Mouse (Mus musculus) embryonic facial prominence, embryonic 12.5 days (tissue): ENCODE measurements at regions not wholly inside any gene's neighbourhood (a gene's known extent, or its start where the extent isn't known, plus 50 kb on each side); places are given as distances from the start of the nearest gene placed in this dataset.
A peak's percentile ranks its signal among the peaks of the same experiment; 100 is the strongest.

Experiments
- ATAC-seq: fragments of 200-750 bp; cut with Nextera tagmentation; 2 replicates; pipeline ENCODE4 v1.8.0; 2017; ENCODE audit not compliant: insufficient number of reproducible peaks, insufficient read depth, low FRiP score, low TSS enrichment
- H3K27ac ChIP-seq: fragments of 300-500 bp; sonication (generic); 2 replicates; pipeline ENCODE4 v1.5.1; 2016; ENCODE audit warnings: mild to moderate bottlenecking
- H3K27me3 ChIP-seq: fragments of 300-500 bp; sonication (generic); 2 replicates; pipeline ENCODE4 v1.6.1; 2016; ENCODE audit warnings: mild to moderate bottlenecking, moderate library complexity
- H3K36me3 ChIP-seq: fragments of 300-500 bp; sonication (generic); 2 replicates; pipeline ENCODE4 v1.6.1; 2016; ENCODE audit warnings: mild to moderate bottlenecking
- H3K4me1 ChIP-seq: fragments of 300-500 bp; sonication (generic); 2 replicates; pipeline ENCODE4 v1.6.1; 2016
- H3K4me2 ChIP-seq: fragments of 300-500 bp; sonication (generic); replicated peaks from 2 replicates; pipeline ENCODE4 v1.6.1; 2016; ENCODE audit warnings: mild to moderate bottlenecking, moderate library complexity
- H3K4me3 ChIP-seq: fragments of 300-500 bp; sonication (generic); 2 replicates; pipeline ENCODE4 v1.5.1; 2016; ENCODE audit warnings: mild to moderate bottlenecking
- H3K9ac ChIP-seq: fragments of 300-500 bp; sonication (generic); 2 replicates; pipeline ENCODE4 v1.6.1; 2016; ENCODE audit warnings: mild to moderate bottlenecking, moderate library complexity
- H3K9me3 ChIP-seq: fragments of 300-500 bp; sonication (generic); 2 replicates; pipeline ENCODE4 v1.6.1; 2016; ENCODE audit warnings: mild to moderate bottlenecking, moderate library complexity
- WGBS: fragments of 180-500 bp; shearing (Covaris S2); methylation state at CpG from one replicate; pipeline ENCODE4 v1.1.7; 2016; 5-methylcytosine and 5-hydroxymethylcytosine counted together

DNA sequence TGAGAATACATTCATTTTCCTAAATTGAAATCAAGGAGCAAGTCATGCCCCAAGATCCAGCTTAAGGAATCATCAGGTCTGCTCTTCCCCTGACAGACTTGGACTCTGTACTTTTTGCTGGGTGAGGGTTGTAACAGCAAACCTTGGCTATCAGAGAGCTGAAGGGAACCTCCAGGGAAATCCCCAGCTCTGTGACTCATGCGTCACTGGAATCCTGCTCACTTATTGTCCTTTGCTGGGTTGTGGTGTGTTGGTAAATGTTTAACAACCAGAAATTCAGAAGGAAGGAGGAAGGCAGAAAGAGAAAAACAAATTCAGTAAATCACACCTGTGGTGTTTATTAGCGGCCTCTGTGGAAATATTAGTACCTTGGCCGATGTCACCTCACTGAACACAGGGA is 184.8 kb downstream of the Rnd3 start:
- H3K4me1 ChIP-seq: no peaks in the 10 kb centered on the region
- H3K4me2 ChIP-seq: no peak overlapping the region
- H3K9me3 ChIP-seq: no peaks in the 10 kb centered on the region
- H3K9ac ChIP-seq: no peak overlapping the region
- no peak overlapping the region for H3K4me3 ChIP-seq
- H3K27ac ChIP-seq: no peak overlapping the region
- H3K36me3 ChIP-seq: no peaks in the 10 kb centered on the region
- WGBS: 86% methylated on average over 3 of the region's 3 CpGs
- no peaks in the 10 kb centered on the region for H3K27me3 ChIP-seq
- no peak for ATAC-seq

DNA sequence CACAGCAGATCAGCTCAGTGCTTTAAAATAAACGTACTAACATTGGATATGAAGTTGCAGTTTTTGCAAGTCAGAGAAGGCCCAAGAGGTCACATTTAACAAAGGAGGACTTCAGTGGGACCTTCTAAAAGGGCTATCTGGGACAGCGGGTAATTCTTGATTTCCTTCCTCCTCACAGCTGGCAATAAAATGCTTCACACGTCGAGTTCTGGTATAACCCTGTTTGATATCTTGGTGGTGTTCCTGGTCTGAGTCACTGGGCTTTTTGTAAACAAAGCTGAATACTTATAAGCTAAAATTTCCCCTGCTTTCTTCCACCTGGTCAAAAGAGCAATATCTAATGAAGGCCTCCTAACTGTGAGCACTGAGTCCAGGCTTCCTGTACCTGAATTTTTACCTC is 187.9 kb downstream of the Rnd3 start:
- no peaks in the 10 kb centered on the region for H3K4me1 ChIP-seq
- H3K4me2 ChIP-seq: no peak overlapping the region
- WGBS: 59% methylated on average over 4 of the region's 4 CpGs
- no peaks in the 10 kb centered on the region for H3K9me3 ChIP-seq
- H3K4me3 ChIP-seq: no peak overlapping the region
- no peak for ATAC-seq
- no peak overlapping the region for H3K9ac ChIP-seq
- no peaks in the 10 kb centered on the region for H3K36me3 ChIP-seq
- H3K27ac ChIP-seq: no peak overlapping the region
- no peaks in the 10 kb centered on the region for H3K27me3 ChIP-seq

DNA sequence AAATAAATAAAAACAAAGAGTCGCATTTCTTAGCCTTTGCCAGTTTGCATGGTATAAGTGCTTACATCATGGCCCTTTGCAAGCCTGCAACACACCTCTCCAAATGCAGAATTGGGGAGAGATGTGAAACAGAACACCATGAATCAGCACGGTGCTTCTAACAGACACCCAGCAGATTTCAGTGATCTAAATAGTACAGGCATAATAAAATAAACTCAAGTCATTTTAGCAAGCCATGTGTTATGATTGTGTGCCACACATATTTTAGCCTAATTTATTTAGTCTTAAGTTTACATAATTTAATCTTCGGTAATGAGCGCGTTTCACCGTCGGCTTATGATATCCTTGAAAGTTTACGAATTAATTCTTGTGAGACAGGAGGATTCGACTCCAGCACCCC is 189.6 kb downstream of the Rnd3 start:
- 74% methylated on average over 9 of the region's 9 CpGs for WGBS
- H3K4me3 ChIP-seq: no peak overlapping the region
- no peak for ATAC-seq
- no peaks in the 10 kb centered on the region for H3K36me3 ChIP-seq
- H3K4me1 ChIP-seq: no peaks in the 10 kb centered on the region
- no peak overlapping the region for H3K27ac ChIP-seq
- H3K4me2 ChIP-seq: no peak overlapping the region
- H3K27me3 ChIP-seq: no peaks in the 10 kb centered on the region
- no peaks in the 10 kb centered on the region for H3K9me3 ChIP-seq
- no peak overlapping the region for H3K9ac ChIP-seq

DNA sequence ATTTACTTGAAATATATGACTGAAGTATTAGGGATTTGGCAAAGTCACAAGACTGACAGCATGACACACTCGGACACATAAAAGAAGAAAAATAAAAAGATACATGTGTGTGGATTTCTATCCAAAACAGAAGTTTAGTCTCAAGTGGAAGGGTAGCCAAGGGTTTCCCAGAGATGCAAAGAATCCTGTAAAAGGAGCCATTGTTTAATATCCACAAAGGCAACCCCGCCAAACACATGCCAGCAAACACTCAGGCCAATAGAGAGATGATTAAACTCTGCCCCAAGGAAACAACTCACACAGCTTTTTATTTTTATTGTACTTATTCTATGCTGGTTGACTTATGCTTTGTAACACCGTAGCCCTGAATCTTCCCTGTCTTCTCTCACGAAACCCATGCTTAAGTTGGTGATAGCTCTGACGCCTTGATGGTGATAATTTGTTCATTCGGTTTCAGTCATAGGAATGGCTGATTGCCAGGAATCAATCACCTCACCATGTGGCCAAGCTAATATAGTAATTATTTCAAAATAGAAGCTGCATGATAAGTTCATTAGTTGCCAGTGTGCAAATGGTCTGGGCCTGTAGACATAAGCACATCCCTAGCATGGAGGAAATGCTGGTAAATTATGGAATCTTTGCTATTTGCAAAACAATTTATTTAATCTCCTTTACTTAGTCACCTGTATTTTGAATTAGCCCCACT is 194.4 kb downstream of the Rnd3 start:
- WGBS: 69% methylated on average over 6 of the region's 6 CpGs
- ATAC-seq: no peak
- no peaks in the 10 kb centered on the region for H3K9me3 ChIP-seq
- H3K36me3 ChIP-seq: no peaks in the 10 kb centered on the region
- no peak overlapping the region for H3K9ac ChIP-seq
- no peak overlapping the region for H3K4me3 ChIP-seq
- no peak overlapping the region for H3K4me2 ChIP-seq
- no peaks in the 10 kb centered on the region for H3K4me1 ChIP-seq
- H3K27ac ChIP-seq: no peak overlapping the region
- H3K27me3 ChIP-seq: no peaks in the 10 kb centered on the region

DNA sequence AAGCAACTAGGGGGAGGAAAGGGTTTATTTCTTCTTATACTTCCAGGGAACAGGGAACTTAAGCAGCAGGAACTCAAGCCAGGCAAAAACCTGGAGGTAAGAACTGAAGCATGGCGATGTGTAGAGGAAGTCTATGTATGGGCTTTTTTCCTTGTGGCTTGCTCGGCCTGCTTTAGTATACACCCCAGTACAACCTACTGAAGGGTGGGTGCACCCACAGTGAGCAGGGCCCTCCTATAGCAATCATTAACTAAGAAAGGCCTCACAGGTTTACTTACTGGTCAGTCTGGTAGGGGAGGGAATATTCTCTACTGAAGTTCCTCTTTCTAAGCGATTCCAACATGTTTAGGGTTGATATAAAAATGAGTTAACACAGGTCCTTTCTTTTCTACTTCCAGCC is 197.9 kb downstream of the Rnd3 start:
- H3K9me3 ChIP-seq: no peaks in the 10 kb centered on the region
- no peak for ATAC-seq
- WGBS: 86% methylated on average over 3 of the region's 3 CpGs

DNA sequence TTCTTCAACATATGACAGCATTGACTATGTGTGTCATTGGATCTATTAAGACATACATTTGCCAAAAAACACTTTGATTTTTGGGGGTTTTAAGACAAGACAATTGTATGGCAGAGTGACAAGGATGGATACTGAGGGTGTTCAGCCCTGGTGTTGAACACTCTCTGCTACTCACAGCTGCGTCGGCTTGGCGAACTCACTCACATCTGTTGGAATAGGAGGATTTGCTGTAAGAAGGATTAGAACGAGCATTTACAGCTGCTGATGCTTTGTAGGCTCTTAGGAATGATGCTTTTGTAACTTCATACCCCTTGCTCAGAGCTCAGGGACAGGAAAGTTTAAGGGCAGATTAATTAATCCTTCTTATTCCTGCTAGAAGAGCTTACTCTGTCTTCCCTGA is 199.2 kb downstream of the Rnd3 start:
- WGBS: 83% methylated on average over 4 of the region's 4 CpGs
- no peak for ATAC-seq
- H3K36me3 ChIP-seq: no peaks in the 10 kb centered on the region

More for the DNA sequence above, 197.9 kb downstream of the Rnd3 start:
- Histone ChIP-seq H3K36me3 (no peaks in the 10 kb centered on the region), H3K4me3 (no peak overlapping the region), H3K4me2 (no peak overlapping the region), H3K9ac (no peak overlapping the region), H3K4me1 (no peaks in the 10 kb centered on the region), H3K27me3 (no peaks in the 10 kb centered on the region), H3K27ac (no peak overlapping the region)

DNA sequence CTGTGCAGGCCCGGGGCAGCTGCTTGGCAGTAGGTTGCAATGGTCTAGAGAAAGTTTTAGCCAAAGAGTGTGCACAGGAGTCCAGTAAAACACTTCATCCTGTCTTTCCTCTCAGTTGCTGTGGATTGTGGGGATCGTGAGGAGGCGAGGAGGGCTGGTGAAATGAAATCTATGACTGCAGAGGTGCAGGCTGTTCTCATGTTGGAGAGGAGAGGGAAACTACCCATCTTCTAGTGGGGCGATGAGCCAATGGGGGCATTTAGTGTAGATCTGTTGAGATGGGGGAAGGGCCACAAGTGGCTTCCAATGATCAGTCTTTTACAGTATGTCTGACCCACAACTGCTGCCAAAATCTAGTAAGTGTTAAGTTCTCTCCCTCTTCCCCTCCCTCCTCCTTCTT is 203.4 kb downstream of the Rnd3 start:
- H3K4me3 ChIP-seq: no peak overlapping the region
- H3K9me3 ChIP-seq: no peaks in the 10 kb centered on the region
- no peak for ATAC-seq
- H3K27ac ChIP-seq: no peak overlapping the region
- no peaks in the 10 kb centered on the region for H3K36me3 ChIP-seq
- WGBS: 81% methylated on average over 4 of the region's 4 CpGs
- H3K4me2 ChIP-seq: no peak overlapping the region
- H3K27me3 ChIP-seq: no peaks in the 10 kb centered on the region
- no peak overlapping the region for H3K9ac ChIP-seq
- H3K4me1 ChIP-seq: peaks cover 20% of the 10 kb centered on the region

More for the DNA sequence above, 199.2 kb downstream of the Rnd3 start:
- Histone ChIP-seq H3K27me3 (no peaks in the 10 kb centered on the region), H3K9ac (no peak overlapping the region), H3K4me3 (no peak overlapping the region), H3K4me2 (no peak overlapping the region), H3K27ac (no peak overlapping the region), H3K9me3 (no peaks in the 10 kb centered on the region), H3K4me1 (peaks cover 4% of the 10 kb centered on the region; the same call in 1 of the 2 replicates)

DNA sequence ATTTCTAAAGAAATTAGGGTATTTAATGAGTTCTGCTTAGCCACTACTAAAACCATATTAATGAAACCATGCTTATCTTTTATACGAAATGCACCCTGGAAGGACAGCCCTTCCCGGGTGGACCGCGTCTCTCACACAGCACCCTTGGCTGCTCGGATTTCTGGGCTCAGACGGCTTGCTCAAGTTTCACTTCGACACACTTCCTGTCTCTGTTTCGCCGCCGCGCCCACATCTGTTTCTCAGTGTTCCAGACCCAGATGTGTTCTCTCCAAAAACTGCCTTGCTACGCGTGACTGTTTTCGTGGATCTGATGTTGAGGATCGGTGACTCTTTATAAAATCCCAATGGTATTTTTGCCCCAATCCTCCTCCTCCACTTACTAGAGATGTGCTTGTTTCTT is 205.7 kb downstream of the Rnd3 start:
- Histone ChIP-seq H3K4me3 (no peak overlapping the region), H3K4me2 (peak overlapping the region; percentile 28), H3K4me1 (peaks cover 20% of the 10 kb centered on the region), H3K9me3 (no peaks in the 10 kb centered on the region), H3K36me3 (no peaks in the 10 kb centered on the region), H3K27ac (peak overlapping the region; percentile 14; the same call in 1 of the 2 replicates), H3K27me3 (no peaks in the 10 kb centered on the region), H3K9ac (no peak overlapping the region)
- WGBS: 31% methylated on average over 15 of the region's 15 CpGs
- no peak for ATAC-seq

DNA sequence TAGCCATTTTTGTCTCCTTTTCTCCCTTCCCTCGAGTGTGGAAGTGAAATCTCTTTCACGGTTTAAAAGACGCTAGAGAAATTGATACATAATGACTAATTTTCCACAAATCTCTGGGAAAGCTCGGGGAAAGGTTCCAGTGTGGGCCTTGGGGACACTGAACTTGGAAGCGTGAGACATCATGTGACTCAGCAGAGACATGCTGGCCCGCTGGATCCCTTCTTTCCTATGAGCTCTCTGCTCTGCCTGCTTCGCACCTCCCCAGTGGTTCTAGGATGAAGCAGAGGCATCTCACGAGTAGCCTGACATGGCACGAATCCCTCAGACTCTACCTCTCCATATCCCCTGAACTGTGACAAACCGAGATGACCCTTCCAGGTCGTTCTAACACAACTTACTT is 206.2 kb downstream of the Rnd3 start:
- no peak for ATAC-seq
- no peak overlapping the region for H3K4me3 ChIP-seq
- no peaks in the 10 kb centered on the region for H3K36me3 ChIP-seq
- WGBS: 62% methylated on average over 11 of the region's 11 CpGs
- no peaks in the 10 kb centered on the region for H3K27me3 ChIP-seq
- H3K9ac ChIP-seq: no peak overlapping the region
- peak overlapping the region; percentile 14; the same call in 1 of the 2 replicates for H3K27ac ChIP-seq
- H3K4me1 ChIP-seq: peaks cover 20% of the 10 kb centered on the region
- H3K9me3 ChIP-seq: no peaks in the 10 kb centered on the region
- peak overlapping the region; percentile 28; the same call in 1 of the 2 replicates for H3K4me2 ChIP-seq

DNA sequence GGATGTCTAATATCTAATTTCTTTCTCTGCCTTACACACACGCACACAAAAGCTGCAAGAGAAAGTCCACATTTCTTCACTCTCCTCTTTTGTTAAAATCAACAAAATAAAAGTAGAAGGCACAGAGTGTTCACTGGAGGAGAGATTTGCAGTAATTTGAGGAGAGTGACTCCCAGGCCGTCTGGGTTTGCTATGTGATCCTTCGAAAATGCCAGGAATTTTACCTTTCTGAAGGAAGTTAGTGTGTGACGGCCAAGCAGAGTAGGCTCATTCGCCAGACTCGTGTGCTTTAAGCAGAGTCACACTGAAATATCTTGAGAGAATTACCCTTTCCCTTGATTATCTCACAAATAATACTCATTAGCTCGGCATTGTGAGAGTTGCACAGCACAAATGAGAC is 216.0 kb downstream of the Rnd3 start:
- H3K36me3 ChIP-seq: no peaks in the 10 kb centered on the region
- no peak overlapping the region for H3K27ac ChIP-seq
- H3K9ac ChIP-seq: no peak overlapping the region
- no peak overlapping the region for H3K4me3 ChIP-seq
- no peaks in the 10 kb centered on the region for H3K27me3 ChIP-seq
- no peaks in the 10 kb centered on the region for H3K9me3 ChIP-seq
- 12% methylated on average over 7 of the region's 7 CpGs for WGBS
- ATAC-seq: no peak
- H3K4me1 ChIP-seq: peaks cover 7% of the 10 kb centered on the region; the same call in 1 of the 2 replicates
- H3K4me2 ChIP-seq: no peak overlapping the region

DNA sequence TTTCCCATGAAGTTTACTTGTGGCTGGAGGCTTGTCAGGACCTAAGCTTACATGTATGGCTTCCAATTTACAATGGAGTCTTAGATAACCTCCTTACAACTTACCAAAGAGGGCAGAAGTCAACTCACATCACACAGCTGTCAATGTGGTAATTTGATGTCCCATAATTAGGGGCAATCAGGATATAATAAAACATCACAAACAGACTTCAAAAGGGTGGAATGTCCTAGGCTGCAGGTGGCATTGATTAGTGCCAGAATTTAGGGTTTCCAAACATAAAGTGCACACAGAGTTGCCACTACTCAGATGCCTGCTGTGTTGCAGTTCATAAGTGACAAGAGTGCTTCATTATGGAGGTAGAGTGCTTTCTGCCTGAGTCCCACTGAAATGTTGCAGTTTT is 227.9 kb downstream of the Rnd3 start:
- Histone ChIP-seq H3K9me3 (no peaks in the 10 kb centered on the region), H3K36me3 (no peaks in the 10 kb centered on the region), H3K9ac (no peak overlapping the region)

DNA sequence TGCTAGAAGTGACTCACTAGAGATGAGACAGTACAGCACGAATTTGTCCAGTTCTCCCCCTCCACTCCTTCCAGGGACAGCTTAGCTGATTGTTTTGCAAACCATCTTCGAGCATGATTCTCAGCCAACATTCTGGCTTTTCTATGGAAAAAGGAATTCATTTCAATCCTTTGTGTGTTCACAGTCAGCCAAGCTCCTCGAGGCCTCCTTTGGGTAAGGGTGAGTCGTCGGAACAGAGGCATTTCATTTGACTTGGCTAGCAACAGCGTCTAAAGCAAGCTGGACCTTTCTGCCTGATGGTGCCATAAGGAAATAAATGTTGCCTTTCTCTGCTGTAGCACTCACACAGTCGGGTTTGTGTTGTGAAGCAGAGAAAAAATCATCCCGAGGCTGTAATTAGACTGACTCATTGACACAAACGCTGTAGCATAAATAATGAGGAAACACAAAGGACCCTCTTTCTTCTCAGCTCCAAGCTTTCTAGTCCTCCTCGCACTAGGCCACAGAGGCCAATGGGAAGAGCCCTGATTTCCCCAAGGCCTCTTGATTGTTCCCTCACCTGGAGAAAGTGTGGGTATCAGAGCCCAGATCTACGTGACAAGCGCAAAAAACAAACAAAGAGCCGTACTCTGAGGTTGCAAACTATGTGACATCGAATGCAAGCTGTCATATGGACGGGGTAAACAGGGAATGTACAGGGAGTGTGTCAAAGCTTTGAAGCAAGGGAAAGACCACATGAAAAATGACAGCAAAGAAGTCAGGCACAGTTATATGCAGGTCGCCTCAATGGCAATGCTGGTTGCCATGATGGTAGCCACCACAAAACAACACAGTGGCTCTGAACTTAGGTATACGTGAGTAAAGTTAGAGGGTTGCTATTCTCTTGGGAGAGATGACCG is 232.3 kb downstream of the Rnd3 start:
- Histone ChIP-seq H3K4me1 (0 out of 2 replicates have a peak, but pooled peaks cover 5% of the 10 kb centered on the region), H3K27me3 (no peaks in the 10 kb centered on the region), H3K27ac (no peak overlapping the region), H3K36me3 (no peaks in the 10 kb centered on the region), H3K4me2 (no peak overlapping the region), H3K9ac (no peak overlapping the region), H3K4me3 (no peak overlapping the region), H3K9me3 (no peaks in the 10 kb centered on the region)
- WGBS: 45% methylated on average over 18 of the region's 18 CpGs
- ATAC-seq: no peak

More for the DNA sequence above, 227.9 kb downstream of the Rnd3 start:
- Histone ChIP-seq H3K4me1 (0 out of 2 replicates have a peak, but pooled peaks cover 2% of the 10 kb centered on the region), H3K4me3 (no peak overlapping the region), H3K27ac (no peak overlapping the region), H3K4me2 (no peak overlapping the region), H3K27me3 (no peaks in the 10 kb centered on the region)
- ATAC-seq: no peak
